Mouse (Mus musculus): ENCODE measurements at regions not wholly inside any gene's neighbourhood (a gene's known extent, or its start where the extent isn't known, plus 50 kb on each side); places are given as distances from the start of the nearest gene placed in this dataset.

- Histone ChIP-seq H3K27me3 (replicated peaks) (no peaks in the 10 kb centered on the region), H3K4me1 (0 out of 2 replicates have a peak, but pooled peaks cover 3% of the 10 kb centered on the region), H3K4me3 (replicated peaks) (no peak overlapping the region), H3K4me2 (no peak overlapping the region), H3K9ac (replicated peaks) (no peak overlapping the region), H3K27ac (replicated peaks) (no peak overlapping the region), H3K9me3 (replicated peaks) (no peaks in the 10 kb centered on the region), H3K36me3 (no peaks in the 10 kb centered on the region)
- WGBS, result 59% methylated on average over 6 of the region's 6 CpGs
- no peak for ATAC-seq (ENCODE audit: low FRiP score)
Observed at GRCm38 (mm10) chr3:149805345-149805744, 815.0 kb upstream of the Adgrl2 start.

- H3K4me2 ChIP-seq, result no peak overlapping the region
- H3K9ac ChIP-seq (replicated peaks), result no peak overlapping the region
- ATAC-seq (ENCODE audit: low FRiP score), result no peak
- no peaks in the 10 kb centered on the region for H3K36me3 ChIP-seq
- no peak overlapping the region for H3K27ac ChIP-seq (replicated peaks)
- 80% methylated on average over 2 of the region's 2 CpGs for WGBS
- no peaks in the 10 kb centered on the region for H3K27me3 ChIP-seq (replicated peaks)
- H3K4me1 ChIP-seq, result no peaks in the 10 kb centered on the region
- H3K4me3 ChIP-seq (replicated peaks), result no peak overlapping the region
- H3K9me3 ChIP-seq (replicated peaks), result no peaks in the 10 kb centered on the region
Observed at GRCm38 (mm10) chr3:149796123-149796522, 805.8 kb upstream of the Adgrl2 start.

- Histone ChIP-seq H3K36me3 (no peaks in the 10 kb centered on the region), H3K27ac (replicated peaks) (no peak overlapping the region), H3K4me3 (replicated peaks) (no peak overlapping the region), H3K4me2 (no peak overlapping the region), H3K4me1 (no peaks in the 10 kb centered on the region), H3K9ac (replicated peaks) (no peak overlapping the region), H3K27me3 (replicated peaks) (no peaks in the 10 kb centered on the region), H3K9me3 (replicated peaks) (no peaks in the 10 kb centered on the region)
- ATAC-seq (ENCODE audit: low FRiP score), result no peak
- 87% methylated on average over 2 of the region's 2 CpGs for WGBS
Observed at GRCm38 (mm10) chr3:149791593-149791992, 801.2 kb upstream of the Adgrl2 start.

GRCm38 (mm10) chr3:149786096-149786495 is 795.7 kb upstream of the Adgrl2 start:
- Histone ChIP-seq H3K9ac (replicated peaks) (no peak overlapping the region), H3K27me3 (replicated peaks) (no peaks in the 10 kb centered on the region), H3K9me3 (replicated peaks) (no peaks in the 10 kb centered on the region), H3K4me3 (replicated peaks) (no peak overlapping the region), H3K4me2 (no peak overlapping the region), H3K36me3 (no peaks in the 10 kb centered on the region), H3K4me1 (no peaks in the 10 kb centered on the region), H3K27ac (replicated peaks) (no peak overlapping the region)
- ATAC-seq (ENCODE audit: low FRiP score), result no peak
- WGBS, result 85% methylated on average over 2 of the region's 2 CpGs

- Histone ChIP-seq H3K27me3 (replicated peaks) (no peaks in the 10 kb centered on the region), H3K4me1 (no peaks in the 10 kb centered on the region)
Observed at GRCm38 (mm10) chr3:149783903-149784608, 793.7 kb upstream of the Adgrl2 start.

GRCm38 (mm10) chr3:149767847-149768421 is 777.6 kb upstream of the Adgrl2 start:
- Histone ChIP-seq H3K4me3 (replicated peaks) (no peak overlapping the region), H3K27me3 (replicated peaks) (no peaks in the 10 kb centered on the region), H3K9ac (replicated peaks) (no peak overlapping the region), H3K4me1 (no peaks in the 10 kb centered on the region), H3K36me3 (no peaks in the 10 kb centered on the region), H3K9me3 (replicated peaks) (no peaks in the 10 kb centered on the region), H3K27ac (replicated peaks) (no peak overlapping the region), H3K4me2 (no peak overlapping the region)
- ATAC-seq (ENCODE audit: low FRiP score), result no peak
- 83% methylated on average over 2 of the region's 2 CpGs for WGBS

More at GRCm38 (mm10) chr3:149783903-149784608, 793.7 kb upstream of the Adgrl2 start:
- Histone ChIP-seq H3K36me3 (no peaks in the 10 kb centered on the region), H3K27ac (replicated peaks) (no peak overlapping the region), H3K9me3 (replicated peaks) (no peaks in the 10 kb centered on the region), H3K9ac (replicated peaks) (no peak overlapping the region), H3K4me3 (replicated peaks) (no peak overlapping the region), H3K4me2 (no peak overlapping the region)
- whole genome bisulfite sequencing, result 60% methylated on average over 2 of the region's 2 CpGs
- no peak for ATAC-seq (ENCODE audit: low FRiP score)

- no peak overlapping the region for H3K4me3 ChIP-seq (replicated peaks)
- no peaks in the 10 kb centered on the region for H3K36me3 ChIP-seq
- no peak overlapping the region for H3K4me2 ChIP-seq
- ATAC-seq (ENCODE audit: low FRiP score), result no peak
- H3K9ac ChIP-seq (replicated peaks), result no peak overlapping the region
- no peak overlapping the region for H3K27ac ChIP-seq (replicated peaks)
- no peaks in the 10 kb centered on the region for H3K4me1 ChIP-seq
- H3K9me3 ChIP-seq (replicated peaks), result no peaks in the 10 kb centered on the region
- H3K27me3 ChIP-seq (replicated peaks), result no peaks in the 10 kb centered on the region
- WGBS, result 93% methylated on average over 2 of the region's 2 CpGs
Observed at GRCm38 (mm10) chr3:149761245-149761644, 770.9 kb upstream of the Adgrl2 start.

- Histone ChIP-seq H3K4me1 (no peaks in the 10 kb centered on the region), H3K4me2 (no peak overlapping the region), H3K9me3 (replicated peaks) (no peaks in the 10 kb centered on the region), H3K4me3 (replicated peaks) (no peak overlapping the region), H3K36me3 (no peaks in the 10 kb centered on the region), H3K27ac (replicated peaks) (no peak overlapping the region), H3K27me3 (replicated peaks) (no peaks in the 10 kb centered on the region), H3K9ac (replicated peaks) (no peak overlapping the region)
- no peak for ATAC-seq (ENCODE audit: low FRiP score)
- 80% methylated on average over 6 of the region's 6 CpGs for WGBS
Observed at GRCm38 (mm10) chr3:149757910-149758592, 767.7 kb upstream of the Adgrl2 start.

GRCm38 (mm10) chr3:149736069-149736468 is 745.7 kb upstream of the Adgrl2 start:
- Histone ChIP-seq H3K4me1 (no peaks in the 10 kb centered on the region), H3K9ac (replicated peaks) (no peak overlapping the region), H3K27ac (replicated peaks) (no peak overlapping the region), H3K36me3 (no peaks in the 10 kb centered on the region), H3K9me3 (replicated peaks) (no peaks in the 10 kb centered on the region), H3K27me3 (replicated peaks) (no peaks in the 10 kb centered on the region), H3K4me3 (replicated peaks) (no peak overlapping the region), H3K4me2 (no peak overlapping the region)
- WGBS, result 79% methylated on average over 3 of the region's 3 CpGs
- ATAC-seq (ENCODE audit: low FRiP score), result no peak

GRCm38 (mm10) chr3:149726212-149726611 is 735.9 kb upstream of the Adgrl2 start:
- Histone ChIP-seq H3K27me3 (replicated peaks) (no peaks in the 10 kb centered on the region), H3K27ac (replicated peaks) (no peak overlapping the region), H3K4me1 (no peaks in the 10 kb centered on the region), H3K4me2 (no peak overlapping the region), H3K9me3 (replicated peaks) (no peaks in the 10 kb centered on the region), H3K9ac (replicated peaks) (no peak overlapping the region), H3K4me3 (replicated peaks) (no peak overlapping the region), H3K36me3 (no peaks in the 10 kb centered on the region)
- WGBS, result 91% methylated on average over 4 of the region's 4 CpGs
- ATAC-seq (ENCODE audit: low FRiP score), result no peak

- no peaks in the 10 kb centered on the region for H3K4me1 ChIP-seq
- H3K9ac ChIP-seq (replicated peaks), result no peak overlapping the region
- H3K9me3 ChIP-seq (replicated peaks), result no peaks in the 10 kb centered on the region
- no peak overlapping the region for H3K4me3 ChIP-seq (replicated peaks)
- no peak overlapping the region for H3K27ac ChIP-seq (replicated peaks)
- H3K4me2 ChIP-seq, result no peak overlapping the region
- no peaks in the 10 kb centered on the region for H3K36me3 ChIP-seq
- WGBS, result 89% methylated on average over 3 of the region's 3 CpGs
- H3K27me3 ChIP-seq (replicated peaks), result no peaks in the 10 kb centered on the region
- ATAC-seq (ENCODE audit: low FRiP score), result no peak
Observed at GRCm38 (mm10) chr3:149724879-149725278, 734.5 kb upstream of the Adgrl2 start.

- H3K4me3 ChIP-seq (replicated peaks), result no peak overlapping the region
- H3K27ac ChIP-seq (replicated peaks), result no peak overlapping the region
- H3K9me3 ChIP-seq (replicated peaks), result 0 out of 2 replicates have a peak, but pooled peaks cover 6% of the 10 kb centered on the region
- H3K4me1 ChIP-seq, result no peaks in the 10 kb centered on the region
- H3K27me3 ChIP-seq (replicated peaks), result no peaks in the 10 kb centered on the region
- no peak for ATAC-seq (ENCODE audit: low FRiP score)
- WGBS, result 78% methylated on average over 4 of the region's 4 CpGs
- no peak overlapping the region for H3K9ac ChIP-seq (replicated peaks)
- no peak overlapping the region for H3K4me2 ChIP-seq
- H3K36me3 ChIP-seq, result no peaks in the 10 kb centered on the region
Observed at GRCm38 (mm10) chr3:149721832-149722231, 731.5 kb upstream of the Adgrl2 start.

All from neural tube, embryonic 15.5 days (tissue).